Mouse (Mus musculus) left cerebral cortex, adult 9 months (tissue): ENCODE data around the gene Vsig4.
"Not testable (repeated sequence)": the region's sequence is repeated elsewhere in the genome, so short reads cannot be mapped to it uniquely, and the experiment has no call there.

ENCODE experiments used
- DNase-seq, 2 experiments: peaks; one replicate each; pipeline ENCODE4 v3.0.0; 2022; ENCODE audit warnings: low spot score in 2 of 2

Vsig4 gene

GRCm38 (mm10) chrX:96293338-96293737 lies at the start of gene Vsig4:
Gene Vsig4, minus strand, starts transcription at chrX:96293438.
- DNase-seq, result no peak

- DNase-seq, result no peak
These were observed 45.9 kb upstream of the Vsig4 start for GRCm38 (mm10) chrX:96339108-96339507.

- DNase-seq, result peak in 1 of 2 experiments; percentile 4
These were observed 36.5 kb upstream of the Vsig4 start for GRCm38 (mm10) chrX:96329764-96330163.

GRCm38 (mm10) chrX:96256509-96256908 lies 36.7 kb downstream of the Vsig4 start:
- no peak for DNase-seq

- DNase-seq, result no peak
These were observed 53.6 kb downstream of the Vsig4 start for GRCm38 (mm10) chrX:96239644-96240043.

GRCm38 (mm10) chrX:96239037-96239436 lies 54.2 kb downstream of the Vsig4 start:
- DNase-seq, result no peak

GRCm38 (mm10) chrX:96235775-96236174 lies 57.5 kb downstream of the Vsig4 start:
- DNase-seq, result no peak

- no peak for DNase-seq
These were observed 66.2 kb downstream of the Vsig4 start for GRCm38 (mm10) chrX:96227030-96227429.

- no peak for DNase-seq
These were observed 67.8 kb downstream of the Vsig4 start for GRCm38 (mm10) chrX:96225474-96225873.

GRCm38 (mm10) chrX:96224210-96224609 lies 69.0 kb downstream of the Vsig4 start:
- DNase-seq, result no peak

- DNase-seq, result no peak
These were observed 75.2 kb downstream of the Vsig4 start for GRCm38 (mm10) chrX:96218088-96218487.

GRCm38 (mm10) chrX:96206872-96207271 lies 86.4 kb downstream of the Vsig4 start:
- DNase-seq, result no peak

- DNase-seq, result not testable (repeated sequence)
These were observed 88.1 kb downstream of the Vsig4 start for GRCm38 (mm10) chrX:96205143-96205542.
